Mouse (Mus musculus) adrenal gland, adult 8-10 months (tissue): ENCODE results near the gene Lpar3. TPM values are rescaled to one million over a fixed set of nuclear protein-coding genes. Genes with fewer than 3 reads are reported as not detected.
A peak's percentile ranks its signal among the peaks of the same experiment; 100 is the strongest.
"Not testable (repeated sequence)": the region's sequence is repeated elsewhere in the genome, so short reads cannot be mapped to it uniquely, and the experiment has no call there.

Source experiments
- DNase-seq: peaks from one replicate; pipeline ENCODE4 v3.0.0; 2022
- total RNA-seq, 4 experiments: library from RNA; stranded (reverse); gene quantifications; 2 replicates each; pipeline ENCODE4 v1.2.4; 2022

Lpar3 gene
- total RNA-seq = under 1 TPM in 3 of 4 experiments, not detected in 1; 0.19 to 0.32 (median 0.24) TPM

GRCm38 (mm10) chr3:146220776-146221486 is at the start of gene Lpar3:
Gene Lpar3, plus strand, starts transcription at chr3:146220963.
- DNase-seq = peak; percentile 38

- DNase-seq = no peak
These were observed 47.7 kb upstream of the Lpar3 start for GRCm38 (mm10) chr3:146173030-146173429.

GRCm38 (mm10) chr3:146174215-146174614 is 46.5 kb upstream of the Lpar3 start:
- no peak for DNase-seq

- DNase-seq = no peak
These were observed 43.5 kb upstream of the Lpar3 start for GRCm38 (mm10) chr3:146177295-146177694.

DNA sequence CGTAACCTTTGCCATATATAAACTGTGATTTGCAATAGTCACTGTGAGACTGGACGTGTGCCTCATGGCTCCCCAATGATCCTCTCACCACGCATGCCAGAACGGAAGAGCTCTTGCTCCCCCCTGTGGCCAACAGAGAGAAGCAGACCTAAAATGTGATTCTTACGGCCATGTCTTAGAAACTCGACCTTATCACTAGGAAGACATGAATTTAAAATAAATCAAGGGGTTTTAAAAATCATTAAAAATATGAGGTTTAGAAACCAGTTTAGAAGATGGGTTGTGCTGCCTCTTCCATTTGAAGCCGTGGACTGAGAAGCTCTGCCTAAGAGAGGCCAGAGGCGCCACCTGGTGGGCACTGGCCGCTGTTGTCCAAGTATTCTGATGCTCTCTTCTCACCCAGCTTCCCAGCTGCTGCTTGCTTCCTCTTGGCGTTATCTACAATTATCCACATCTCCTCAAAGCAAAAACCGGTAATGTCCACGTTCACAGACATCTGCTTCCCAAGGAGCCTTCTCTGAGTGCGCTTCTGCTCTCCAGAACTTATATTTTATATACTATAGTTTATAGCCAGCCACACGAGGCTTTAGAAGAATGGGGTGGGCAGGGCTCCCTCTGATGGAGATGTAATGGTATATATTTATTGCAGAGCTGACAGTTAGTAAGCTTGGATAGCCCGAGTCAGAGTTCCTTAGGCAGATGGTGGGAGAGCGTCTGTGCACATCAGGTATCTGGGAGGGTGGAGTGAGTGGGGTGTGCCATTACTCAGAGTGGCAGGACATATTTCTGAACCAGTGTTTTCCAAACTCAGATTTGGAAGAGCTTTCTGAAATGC is 42.8 kb upstream of the Lpar3 start:
- DNase-seq = peak; percentile 24

DNA sequence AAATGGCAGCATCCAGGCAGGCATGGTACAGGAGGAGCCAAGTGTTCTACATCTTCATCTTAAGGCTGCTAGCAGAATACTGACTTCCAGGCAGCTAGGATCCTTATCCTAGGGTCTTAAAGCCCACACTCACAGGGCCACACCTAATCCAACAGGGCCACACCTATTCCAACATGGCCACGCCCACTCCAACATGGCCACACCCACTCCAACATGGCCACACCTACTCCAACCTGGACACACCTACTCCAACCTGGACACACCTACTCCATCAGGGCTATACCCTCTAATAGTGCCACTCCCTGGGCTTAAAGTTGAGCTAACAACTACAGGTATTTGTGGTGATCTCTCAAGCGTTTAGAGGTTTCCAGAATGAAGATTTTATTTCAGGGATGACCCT is 40.4 kb upstream of the Lpar3 start:
- no peak for DNase-seq

DNA sequence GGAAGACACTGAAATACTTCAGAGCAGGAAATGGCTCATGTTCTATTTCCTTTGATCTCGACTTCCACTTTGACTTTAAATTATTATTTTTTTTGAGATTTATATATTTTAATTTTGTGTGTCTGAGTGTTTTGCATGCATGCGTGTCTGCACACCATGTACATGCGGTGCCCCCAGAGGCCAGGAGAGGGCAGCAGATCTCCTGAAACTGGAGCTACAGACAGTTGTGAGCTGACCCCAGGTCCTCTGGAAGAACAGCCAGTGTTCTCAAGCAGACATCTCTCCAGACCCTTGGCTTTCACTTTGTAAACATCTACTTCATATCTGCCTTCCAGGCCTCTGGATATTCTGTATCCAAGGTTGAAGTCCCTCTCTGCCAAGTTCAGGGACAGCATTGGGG is 39.8 kb upstream of the Lpar3 start:
- no peak for DNase-seq

DNA sequence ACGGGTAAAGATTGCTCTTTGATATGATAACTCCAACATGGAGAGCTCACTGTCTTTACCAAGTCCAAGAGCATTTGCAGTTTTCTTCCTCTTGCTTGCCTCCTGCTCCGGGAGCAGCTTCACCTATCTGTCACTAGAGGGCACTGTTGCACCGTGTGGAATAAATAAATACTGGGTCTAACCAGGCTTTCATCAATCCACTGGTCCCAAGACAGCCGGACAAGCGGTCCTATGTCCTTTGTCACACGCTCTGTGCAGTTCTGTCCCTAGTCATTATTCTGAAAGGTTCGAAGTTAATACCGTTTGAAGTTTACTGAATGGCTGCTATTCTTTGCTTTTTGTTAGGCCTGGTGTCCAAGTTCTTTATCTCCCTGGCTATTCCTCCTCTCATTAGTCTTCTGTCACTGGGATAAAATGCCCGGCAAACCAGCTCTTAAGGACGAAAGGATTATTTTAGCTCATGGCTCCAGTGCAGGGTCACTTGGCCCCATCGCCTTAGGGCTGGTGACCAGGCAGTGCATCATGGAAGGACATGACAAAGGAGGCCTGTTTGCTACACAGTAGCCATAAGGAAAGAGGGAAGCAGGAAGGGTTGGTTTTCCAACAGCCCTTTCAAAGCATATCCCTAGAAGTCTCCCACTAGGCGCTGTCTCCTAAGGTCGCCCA is 35.6 kb upstream of the Lpar3 start:
- DNase-seq = peak; percentile 38

DNA sequence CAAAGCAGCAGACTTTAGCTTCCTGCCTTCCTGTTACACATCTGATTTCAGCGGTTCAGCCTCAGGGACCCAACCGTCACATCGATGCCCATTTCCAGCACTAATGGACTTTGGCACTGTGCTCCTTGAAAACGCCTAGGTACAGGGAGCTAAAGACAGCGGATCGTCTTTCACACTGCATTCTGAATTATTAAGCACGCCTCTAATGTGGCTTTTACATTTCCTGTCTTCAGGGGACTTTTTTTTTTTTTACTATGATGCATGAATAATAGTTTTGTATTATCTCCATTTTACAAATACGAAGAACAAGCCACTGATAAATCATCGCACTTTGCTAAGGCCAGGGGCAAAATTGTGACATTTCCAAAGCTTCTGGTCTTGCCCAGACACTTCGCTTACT is 34.7 kb upstream of the Lpar3 start:
- DNase-seq = no peak

DNA sequence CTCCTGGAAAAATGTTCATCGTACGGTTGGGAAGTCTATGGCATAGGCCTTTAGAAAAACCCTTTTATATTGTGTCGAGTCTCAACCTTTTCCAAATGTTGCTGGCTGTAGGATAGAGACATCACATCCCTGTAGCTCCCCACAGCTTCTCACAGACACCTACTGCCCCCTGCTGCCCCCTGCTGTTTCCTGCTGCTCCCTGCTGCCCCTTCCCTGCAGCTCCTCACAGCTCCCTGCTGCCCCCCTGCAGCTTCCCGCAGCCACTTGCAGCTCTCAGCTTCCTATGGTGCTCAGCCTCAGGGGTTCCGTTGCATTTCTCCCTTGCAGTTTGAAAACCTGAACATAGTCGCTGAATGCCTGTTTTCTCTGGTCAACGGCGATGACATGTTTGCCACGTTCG is 30.8 kb upstream of the Lpar3 start:
- no peak for DNase-seq

- no peak for DNase-seq
These were observed 28.3 kb upstream of the Lpar3 start for GRCm38 (mm10) chr3:146192507-146192906.

GRCm38 (mm10) chr3:146195153-146195552 is 25.6 kb upstream of the Lpar3 start:
- no peak for DNase-seq

- no peak for DNase-seq
These were observed 24.5 kb upstream of the Lpar3 start for GRCm38 (mm10) chr3:146196301-146196700.

DNA sequence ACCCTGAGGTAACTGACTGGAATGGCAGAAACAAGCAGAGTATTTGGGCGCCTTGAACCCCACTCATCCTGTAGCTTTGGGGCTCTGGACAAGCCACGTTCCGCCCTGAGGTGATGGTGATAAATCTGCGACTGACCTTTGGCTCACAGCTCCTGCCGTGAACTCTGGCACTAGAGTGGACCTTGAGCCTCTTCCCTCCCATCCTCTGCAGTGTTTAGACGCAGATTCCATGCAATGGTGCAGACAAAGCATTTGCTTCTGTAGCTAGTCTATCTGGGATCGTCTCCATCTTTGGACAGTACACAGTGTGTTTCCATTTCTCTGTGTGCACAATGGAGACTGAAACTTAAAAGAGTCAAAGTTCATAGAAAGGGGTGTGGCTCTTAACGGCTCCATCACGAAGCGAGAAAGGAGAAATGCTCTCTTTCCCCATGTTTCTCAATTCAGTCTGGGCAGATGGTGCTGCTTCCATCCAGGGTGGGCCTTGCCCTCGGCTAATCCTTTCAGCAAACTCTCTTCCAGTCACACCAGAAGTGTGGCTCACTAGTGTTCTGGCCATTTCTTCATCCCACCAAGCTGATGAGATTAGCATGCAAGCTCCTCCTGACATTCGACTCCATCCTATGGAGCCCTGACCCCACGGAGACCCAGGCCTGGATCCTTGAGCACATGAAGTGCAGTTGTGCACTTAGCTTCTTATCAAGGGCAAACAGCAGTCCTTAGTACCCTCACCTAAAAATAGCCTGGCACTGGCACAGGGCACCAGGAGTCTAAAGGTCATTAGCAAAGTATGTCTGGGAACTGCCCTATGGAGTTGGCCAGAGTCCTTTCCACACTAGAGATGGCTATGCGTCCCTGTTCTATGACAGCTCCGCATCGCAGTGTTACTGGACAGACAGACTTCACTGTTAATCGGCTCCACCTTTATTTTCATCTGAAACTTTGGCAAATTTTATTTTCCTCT is 23.7 kb upstream of the Lpar3 start:
- DNase-seq = no peak

DNA sequence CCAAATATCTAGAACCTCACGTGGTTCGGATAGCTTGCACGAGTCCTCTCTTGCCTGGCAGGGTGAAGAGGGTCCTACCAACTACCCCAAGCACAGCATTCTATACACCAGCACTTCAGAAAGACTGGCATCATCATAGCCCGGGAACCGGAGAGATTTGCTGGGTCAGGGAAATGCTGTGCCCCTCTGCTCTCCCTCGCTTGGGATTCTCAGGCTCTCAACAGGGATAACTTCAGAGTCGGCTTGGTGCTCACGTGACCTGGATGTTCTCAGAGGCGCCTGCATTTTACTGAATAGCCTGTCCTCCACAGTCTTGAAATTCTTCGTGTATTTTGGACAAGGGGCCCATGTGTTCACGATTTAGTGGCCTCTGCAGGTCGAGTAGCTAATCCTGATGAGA is 23.0 kb upstream of the Lpar3 start:
- no peak for DNase-seq

DNA sequence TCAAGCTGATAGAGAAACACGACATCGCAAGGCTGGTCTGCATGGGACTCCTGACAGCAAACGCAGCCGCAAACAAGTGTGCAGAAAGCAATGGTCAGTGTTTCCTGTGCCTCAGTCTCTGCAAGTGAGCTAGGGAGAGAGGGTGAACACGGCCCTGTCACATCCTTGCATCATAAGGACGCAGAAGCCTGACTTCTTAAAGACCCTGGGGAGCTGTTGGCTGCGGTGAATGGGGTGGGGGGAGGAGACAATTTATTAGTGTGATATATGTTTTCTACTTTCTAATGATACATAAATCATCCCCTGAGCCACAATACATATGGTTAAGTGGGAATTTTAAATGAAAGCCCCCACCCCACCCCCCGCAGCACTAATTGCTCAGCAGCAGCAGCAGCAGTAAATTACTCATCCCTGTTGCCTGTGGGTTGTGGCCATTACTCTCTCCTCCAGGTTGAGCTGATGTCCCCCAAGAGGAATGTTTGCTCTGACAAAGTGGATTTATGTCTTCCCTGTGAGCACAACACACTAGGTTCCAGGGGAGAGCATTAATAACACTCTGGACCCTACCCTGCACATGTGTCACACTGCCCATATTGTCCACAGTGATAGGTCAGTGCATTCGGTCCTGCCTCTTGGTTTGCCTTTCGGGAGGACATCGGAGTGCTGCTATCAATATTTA is 21.8 kb upstream of the Lpar3 start:
- no peak for DNase-seq

DNA sequence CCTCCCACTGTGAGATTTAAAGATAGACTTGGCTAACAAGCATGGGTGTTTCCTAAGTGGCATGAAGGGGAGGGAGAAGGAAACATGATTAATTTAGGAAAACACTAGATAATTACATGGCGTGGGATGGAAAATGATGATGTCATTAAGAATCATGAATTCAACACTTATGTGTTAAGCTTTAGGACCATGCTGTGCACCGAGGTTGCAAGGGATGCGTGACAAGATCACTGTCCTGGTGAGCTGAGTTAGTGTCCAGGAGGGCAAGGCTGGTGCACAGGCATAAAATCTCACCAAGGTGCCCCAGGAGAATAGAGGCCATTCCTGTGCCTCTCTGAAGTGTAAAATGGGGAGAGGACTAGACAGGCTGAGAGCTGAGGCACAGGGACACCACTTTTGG is 21.3 kb upstream of the Lpar3 start:
- no peak for DNase-seq

DNA sequence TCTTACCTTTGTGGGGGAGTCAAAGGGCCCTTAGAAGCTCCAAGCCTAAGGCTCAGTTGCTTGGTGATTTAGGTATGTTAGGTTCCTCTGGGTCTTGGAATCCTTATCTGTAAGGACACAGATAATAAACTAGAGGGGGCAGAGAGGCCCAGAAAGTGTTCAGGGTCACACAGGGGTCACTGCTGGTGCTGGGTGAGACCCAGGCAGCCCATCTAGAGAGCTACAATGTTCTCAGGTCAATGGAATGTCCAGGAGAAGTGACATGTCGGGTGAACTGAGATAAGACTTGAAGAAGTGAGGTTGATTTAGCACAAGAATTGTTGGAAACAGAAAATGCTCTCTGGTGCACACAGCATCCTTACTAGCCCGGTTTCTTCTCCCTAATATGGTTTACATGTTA is 16.4 kb upstream of the Lpar3 start:
- no peak for DNase-seq

DNA sequence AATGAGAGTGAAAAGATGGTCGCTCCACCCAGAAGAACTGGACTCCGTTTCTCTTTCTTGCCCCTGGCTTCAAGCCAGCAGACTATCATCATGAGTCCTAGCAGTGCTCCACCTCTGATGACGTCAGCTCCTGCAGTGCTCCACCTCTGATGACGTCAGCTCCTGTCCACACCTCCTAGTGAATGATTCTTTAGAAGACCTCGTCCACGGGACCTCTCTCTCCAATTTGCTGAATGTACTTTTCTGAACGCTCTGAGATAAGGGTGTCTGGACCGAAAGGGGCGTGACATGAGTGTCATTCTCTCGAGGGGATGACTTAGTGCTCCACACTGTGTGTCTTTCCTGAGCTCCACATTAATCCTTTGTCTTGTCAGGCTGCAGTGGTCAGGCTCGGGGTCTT is 15.5 kb upstream of the Lpar3 start:
- no peak for DNase-seq

- DNase-seq = no peak
These were observed 14.1 kb upstream of the Lpar3 start for GRCm38 (mm10) chr3:146206635-146207034.

DNA sequence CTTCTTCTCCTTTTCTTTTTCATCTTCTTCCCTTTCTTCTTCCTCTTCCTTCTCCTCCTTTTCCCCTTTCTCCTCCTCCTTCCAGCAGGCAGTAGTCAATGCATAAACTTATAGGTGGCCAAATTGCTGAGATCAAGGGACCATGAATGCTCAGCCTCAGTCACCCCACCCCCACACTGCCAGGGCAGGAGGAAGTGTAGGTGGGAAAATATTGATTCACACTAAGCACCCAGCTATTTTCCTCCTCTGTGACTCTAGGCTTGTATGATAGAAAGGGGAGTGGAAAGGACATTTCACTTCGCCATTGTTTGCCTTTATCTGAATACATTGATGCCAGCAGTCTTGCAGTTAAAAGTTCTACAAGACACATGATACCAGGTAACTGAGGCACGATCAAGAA is 13.3 kb upstream of the Lpar3 start:
- no peak for DNase-seq

GRCm38 (mm10) chr3:146209759-146210158 is 11.0 kb upstream of the Lpar3 start:
- not testable (repeated sequence) for DNase-seq
